Mouse (Mus musculus) heart, adult 11 months (tissue): Measurements from ENCODE around the gene Olfr204.
"Not testable (repeated sequence)": the region's sequence is repeated elsewhere in the genome, so short reads cannot be mapped to it uniquely, and the experiment has no call there.

ENCODE experiments used
- DNase-seq: peaks from one replicate; pipeline ENCODE4 v3.0.0; 2022

Olfr204 gene

DNA sequence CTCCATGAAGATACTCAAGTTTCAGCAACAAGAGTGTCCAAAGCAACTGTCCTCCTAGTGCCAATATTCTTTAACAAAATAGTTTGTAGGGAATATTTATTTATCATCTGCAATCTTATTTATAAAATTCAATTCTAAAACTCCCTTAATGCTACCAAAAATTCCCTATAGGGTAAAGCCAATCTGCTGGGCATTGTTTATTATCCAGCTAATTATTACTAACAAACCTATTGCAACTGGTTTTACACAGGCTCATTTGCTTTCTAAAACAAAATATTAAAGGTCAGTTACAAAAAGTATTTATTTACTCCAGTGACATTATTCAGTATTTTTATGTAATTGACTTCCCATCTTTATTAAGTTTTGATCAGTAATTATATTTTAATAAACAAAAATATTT is at the start of gene Olfr204:
Gene Olfr204, minus strand, starts transcription at position 101 of the 400 bp plus-strand sequence.
- no peak for DNase-seq

DNA sequence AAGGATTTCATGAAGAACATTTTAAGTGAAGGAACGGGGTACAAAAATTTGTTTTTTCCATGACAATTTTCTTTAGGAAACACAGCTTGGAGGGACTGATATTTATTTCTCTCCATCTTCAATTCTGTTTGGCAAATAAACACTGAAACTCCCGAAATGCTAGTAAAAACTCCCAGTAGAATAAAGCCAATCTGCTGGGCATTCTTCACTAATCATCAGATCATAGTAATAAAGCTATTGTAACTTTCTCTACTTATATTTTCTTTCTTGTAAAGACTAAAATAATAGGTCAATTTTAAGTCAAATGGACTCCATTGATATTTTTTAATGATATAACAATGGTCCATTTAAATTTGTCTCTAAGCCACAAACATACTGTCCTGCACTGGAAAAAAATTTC is 45.8 kb upstream of the Olfr204 start, which contains the start of gene Olfr209:
Gene Olfr209, minus strand, starts transcription at position 101 of the 400 bp plus-strand sequence.
- no peak for DNase-seq

DNA sequence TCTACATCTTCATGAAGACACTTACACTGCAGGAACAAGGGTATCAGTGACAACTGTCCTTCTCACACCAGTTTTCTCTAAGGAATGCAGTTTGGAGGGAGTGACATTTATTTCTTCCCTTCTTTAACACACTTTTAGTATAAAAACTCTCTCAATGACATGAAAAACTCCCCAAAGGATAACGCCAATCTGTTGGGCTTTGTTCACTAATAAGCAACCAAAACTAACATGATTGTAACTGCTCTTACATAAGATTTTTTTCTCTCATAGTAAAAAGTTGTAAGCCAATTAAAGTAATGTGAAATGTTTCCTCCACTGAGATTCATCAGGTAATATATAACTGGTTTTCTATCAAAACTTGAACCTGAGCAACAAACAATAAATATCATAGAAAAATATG is 31.1 kb upstream of the Olfr204 start, which contains the start of gene Olfr206:
Gene Olfr206, minus strand, starts transcription at position 101 of the 400 bp plus-strand sequence.
- DNase-seq: no peak

DNA sequence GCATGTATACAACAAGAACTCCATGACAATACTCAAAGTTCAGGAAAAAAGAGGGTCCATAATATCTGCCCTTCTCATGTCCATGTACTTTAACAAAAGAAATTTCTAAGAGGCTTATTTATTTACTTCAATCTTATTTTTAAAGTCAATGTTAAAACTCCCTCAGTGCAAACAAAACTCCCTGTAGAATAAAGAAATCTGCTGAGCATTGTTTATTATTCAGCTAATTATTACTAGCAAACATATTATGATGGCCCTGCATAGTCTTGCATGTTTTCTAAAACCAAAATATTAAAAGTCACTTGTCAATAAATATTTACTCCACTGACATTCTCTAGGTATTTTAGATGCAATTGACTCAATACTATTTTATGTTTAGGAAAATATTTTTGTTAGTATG is 13.0 kb upstream of the Olfr204 start, which contains the start of gene Olfr205:
Gene Olfr205, minus strand, starts transcription at position 101 of the 400 bp plus-strand sequence.
- DNase-seq: no peak

DNA sequence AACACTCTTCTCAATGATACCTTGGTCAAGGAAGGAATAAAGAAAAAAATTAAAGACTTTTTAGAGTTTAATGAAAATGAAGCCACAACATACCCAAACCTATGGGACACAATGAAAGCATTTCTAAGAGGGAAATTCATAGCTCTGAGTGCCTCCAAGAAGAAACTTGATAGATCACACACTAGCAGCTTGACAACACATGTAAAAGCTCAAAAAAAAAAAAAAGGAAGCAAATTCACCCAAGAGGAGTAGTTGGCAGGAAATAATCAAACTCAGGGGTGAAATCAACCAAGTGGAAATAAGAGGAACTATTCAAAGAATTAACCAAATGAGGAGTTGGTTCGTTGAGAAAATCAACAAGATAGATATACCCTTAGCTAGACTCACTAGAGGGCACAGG is 5.2 kb upstream of the Olfr204 start:
- DNase-seq: not testable (repeated sequence)

DNA sequence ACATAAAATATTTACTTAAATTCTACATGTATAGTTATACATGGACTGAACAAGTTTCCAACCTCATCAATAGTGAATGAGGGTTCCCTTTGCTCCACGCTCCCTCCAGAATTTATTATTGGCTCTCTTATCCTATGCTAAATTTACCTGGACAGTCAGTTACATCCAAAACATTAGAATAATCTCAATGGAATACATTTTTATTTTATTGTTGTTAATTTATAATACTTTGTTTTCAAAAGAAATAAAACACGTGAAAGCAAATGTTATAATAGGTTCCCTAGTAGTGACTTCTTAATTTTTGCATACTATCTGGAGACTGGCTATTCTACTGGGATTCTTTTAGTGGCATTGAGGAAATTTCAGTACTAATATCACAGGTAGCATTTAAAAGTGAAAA is 19.5 kb downstream of the Olfr204 start, which contains the start of gene Olfr203:
Gene Olfr203, plus strand, starts transcription at position 301 of the 400 bp plus-strand sequence.
- no peak for DNase-seq

DNA sequence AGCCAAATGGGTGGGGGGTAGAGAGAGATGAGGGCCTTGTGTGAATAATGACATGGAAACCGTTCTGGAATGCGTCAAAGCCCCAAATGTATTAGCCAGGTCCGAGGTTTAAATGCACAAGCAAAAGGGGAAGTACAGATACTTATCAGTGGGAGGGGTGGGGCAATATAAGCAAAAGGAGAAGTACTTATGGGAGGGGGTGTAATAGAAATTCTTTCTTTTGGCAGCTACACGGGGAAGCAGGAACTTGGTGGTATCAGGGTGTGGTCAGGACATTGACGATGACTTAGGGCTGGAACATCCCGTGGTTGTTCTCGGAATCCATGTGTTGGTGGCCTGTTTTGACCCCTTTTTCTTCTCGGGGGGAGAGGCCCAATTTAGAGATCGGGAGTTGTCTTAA is 30.5 kb downstream of the Olfr204 start:
- DNase-seq: not testable (repeated sequence)

DNA sequence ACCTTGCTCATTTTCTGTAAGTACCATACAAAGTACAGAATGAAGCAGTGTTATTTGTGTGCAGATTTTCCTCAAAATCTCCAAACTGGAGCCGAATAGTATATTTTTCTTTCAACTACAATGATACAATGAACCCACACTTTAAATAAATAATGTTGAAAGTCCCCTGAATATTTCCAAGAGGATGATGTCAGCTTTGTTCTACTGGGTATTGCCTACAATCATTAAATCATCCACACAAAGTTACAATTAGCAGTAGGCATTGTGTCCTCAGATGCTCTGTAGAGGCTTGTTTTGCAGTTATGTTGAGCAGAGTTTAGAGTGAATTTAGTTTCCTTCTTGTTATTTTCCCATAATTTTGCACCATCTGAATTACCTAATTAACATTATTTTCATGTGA is 31.4 kb downstream of the Olfr204 start, which contains the start of gene Olfr202:
Gene Olfr202, minus strand, starts transcription at position 101 of the 400 bp plus-strand sequence.
- DNase-seq: no peak

DNA sequence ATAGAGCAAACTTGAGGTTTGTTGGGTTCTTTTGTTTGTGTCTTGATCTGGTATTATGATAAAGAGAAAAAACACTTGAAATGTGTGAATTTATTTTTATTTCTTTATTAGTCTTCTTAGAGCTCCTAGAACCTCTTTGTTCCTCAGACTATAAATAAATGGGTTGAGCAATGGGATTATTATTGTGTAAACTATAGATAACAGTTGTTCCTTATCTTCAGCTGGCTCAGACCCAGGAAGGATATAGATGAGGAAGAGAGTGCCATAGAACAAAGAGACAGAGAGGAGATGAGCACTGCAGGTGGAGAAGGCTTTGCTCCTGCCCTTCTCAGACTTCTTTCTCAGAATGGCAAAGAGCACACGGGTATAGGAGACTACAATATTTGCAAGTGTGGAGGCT is 34.6 kb downstream of the Olfr204 start:
- DNase-seq: no peak

DNA sequence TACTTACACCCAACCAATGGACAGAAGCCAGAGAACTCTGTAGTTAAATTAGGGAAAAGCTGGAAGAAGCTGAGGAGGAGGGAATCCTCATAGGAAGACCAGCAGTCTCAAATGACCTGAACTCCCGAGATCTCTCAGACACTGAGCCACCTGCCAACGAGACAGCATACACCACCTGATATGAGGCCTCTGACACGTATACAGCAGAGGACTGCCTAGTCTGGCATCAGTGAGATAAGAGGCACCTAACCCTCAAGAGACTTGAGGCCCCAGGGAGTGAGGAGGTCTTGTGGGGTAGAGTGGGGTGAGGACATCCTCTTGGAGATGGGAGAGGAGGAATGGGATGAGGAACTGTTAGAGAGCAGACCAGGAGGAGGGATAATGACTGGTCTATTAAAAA is 37.5 kb downstream of the Olfr204 start:
- DNase-seq: no peak

DNA sequence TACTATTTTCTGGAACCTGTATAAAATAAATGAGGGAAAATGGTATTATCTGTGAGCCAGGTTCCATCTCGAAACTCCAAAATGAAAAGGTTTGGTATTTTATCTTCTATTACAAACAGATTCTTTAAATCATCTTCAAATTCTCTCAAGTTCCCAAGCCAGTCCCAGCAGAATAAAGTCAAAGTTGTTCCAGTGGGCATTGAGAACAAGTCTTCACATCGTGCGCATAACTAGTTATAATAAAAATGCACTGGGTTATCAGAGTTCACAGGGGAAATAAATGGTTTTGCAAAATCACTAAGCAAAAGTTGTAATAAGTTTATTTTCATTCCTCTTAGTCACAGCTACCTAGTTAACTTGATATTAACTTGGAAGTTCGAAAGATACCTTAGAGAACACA is 45.5 kb downstream of the Olfr204 start, which contains the start of gene Olfr201:
Gene Olfr201, minus strand, starts transcription at position 101 of the 400 bp plus-strand sequence.
- DNase-seq: not testable (repeated sequence)

DNA sequence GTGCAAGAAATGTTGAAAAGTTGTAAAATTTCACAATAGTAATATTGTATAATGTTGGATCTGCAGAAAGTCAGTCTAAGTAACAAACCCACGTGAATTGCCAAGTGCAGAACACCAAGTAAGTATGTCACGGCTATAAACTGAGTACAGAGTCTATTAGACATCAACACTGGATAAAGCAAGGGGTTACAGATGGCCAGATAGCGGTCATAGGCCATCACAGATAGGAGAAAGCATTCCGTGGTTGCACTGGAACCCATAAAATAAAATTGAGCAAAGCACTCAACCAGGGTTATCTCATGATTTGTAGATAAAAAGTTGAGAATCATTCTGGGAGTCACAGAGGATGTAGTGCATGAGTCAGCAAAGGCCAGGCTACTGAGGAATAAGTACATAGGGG is 49.0 kb downstream of the Olfr204 start:
- not testable (repeated sequence) for DNase-seq
